Mouse (Mus musculus): ENCODE results near the gene Sh3bp2.

DNA sequence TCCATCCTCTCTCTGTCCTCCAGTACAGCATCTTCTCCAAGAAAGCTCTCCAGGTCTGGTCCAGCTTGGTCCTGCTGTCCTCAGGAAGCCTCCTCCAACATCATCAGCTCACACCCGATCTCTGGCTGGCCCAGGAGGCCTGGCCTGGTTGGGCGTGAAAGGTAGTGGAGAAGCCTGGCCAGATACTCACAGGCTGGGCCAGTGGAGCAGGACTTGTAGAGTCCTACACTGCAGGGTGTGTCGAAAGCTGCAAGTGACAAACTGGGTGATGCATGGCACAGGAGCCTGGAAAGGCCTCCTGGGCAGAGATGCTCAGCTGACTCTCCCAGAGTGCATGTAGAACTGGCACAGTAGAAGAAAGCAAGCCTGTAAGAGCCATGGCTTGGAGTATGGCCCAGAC lies 4.3 kb upstream of the Sh3bp2 start:
- TF ChIP-seq CTCF (IDR thresholded peaks at IDR 0.05; ENCODE audit: borderline replicate concordance, control insufficient read depth, extremely low read depth, insufficient read depth, low read length, poor library complexity) (no peak), POLR2A (IDR thresholded peaks at IDR 0.05; ENCODE audit: control insufficient read depth, extremely low read depth, insufficient read depth, low read length, poor library complexity) (no peak)

Data from thymus, adult 2 months (tissue).